Mouse (Mus musculus) CH12F3 (cell line): ENCODE measurements around the gene Hvcn1.

ENCODE experiments used
- in situ Hi-C: fragments of 300-500 bp; cut with MboI; formaldehyde crosslinking; loops from 2 replicates; pipeline ENCODE4 v1.14.3; 2020; ENCODE audit warnings: low sequenced_read_pairs

Hvcn1 gene

GRCm38 (mm10) chr5:122233695-122234094 lies 27.1 kb downstream of the Hvcn1 start:
- in situ Hi-C loops = no loop called here

- in situ Hi-C loops = no loop called here
Observed at GRCm38 (mm10) chr5:122234319-122235195, 28.0 kb downstream of the Hvcn1 start.

- in situ Hi-C loops = no loop called here
Observed at GRCm38 (mm10) chr5:122235196-122235836, 28.7 kb downstream of the Hvcn1 start.

GRCm38 (mm10) chr5:122237200-122237599 lies 30.6 kb downstream of the Hvcn1 start:
- in situ Hi-C loops = no loop called here

GRCm38 (mm10) chr5:122239618-122240017 lies 33.0 kb downstream of the Hvcn1 start:
- in situ Hi-C loops = no loop called here

GRCm38 (mm10) chr5:122240521-122240920 lies 33.9 kb downstream of the Hvcn1 start:
- in situ Hi-C loops = no loop called here

GRCm38 (mm10) chr5:122240989-122241388 lies 34.4 kb downstream of the Hvcn1 start:
- in situ Hi-C loops = no loop called here

GRCm38 (mm10) chr5:122242521-122243123 lies 36.0 kb downstream of the Hvcn1 start:
- in situ Hi-C loops = no loop called here

GRCm38 (mm10) chr5:122243781-122244523 lies 37.3 kb downstream of the Hvcn1 start:
- in situ Hi-C loops = no loop called here

GRCm38 (mm10) chr5:122245186-122245585 lies 38.6 kb downstream of the Hvcn1 start:
- in situ Hi-C loops = no loop called here

GRCm38 (mm10) chr5:122246547-122247167 lies 40.1 kb downstream of the Hvcn1 start:
- in situ Hi-C loops = no loop called here

GRCm38 (mm10) chr5:122247529-122247928 lies 40.9 kb downstream of the Hvcn1 start:
- in situ Hi-C loops = no loop called here

GRCm38 (mm10) chr5:122247934-122248333 lies 41.3 kb downstream of the Hvcn1 start:
- in situ Hi-C loops = no loop called here

GRCm38 (mm10) chr5:122249281-122249680 lies 42.7 kb downstream of the Hvcn1 start:
- in situ Hi-C loops = no loop called here

- in situ Hi-C loops = no loop called here
Observed at GRCm38 (mm10) chr5:122251895-122252606, 45.4 kb downstream of the Hvcn1 start.

GRCm38 (mm10) chr5:122258027-122258741 lies 51.6 kb downstream of the Hvcn1 start:
- in situ Hi-C loops = no loop called here

GRCm38 (mm10) chr5:122262104-122262503 lies 55.5 kb downstream of the Hvcn1 start:
- in situ Hi-C loops = no loop called here

GRCm38 (mm10) chr5:122263933-122264905 lies 57.6 kb downstream of the Hvcn1 start, which contains the start of gene Tctn1:
TSS of gene Tctn1 (minus strand) at chr5:122264460.
- in situ Hi-C loops = no loop called here
